Mouse (Mus musculus): Measurements from ENCODE around the gene Agap1.

GRCm38 (mm10) chr1:89453666-89454065 is 940 bp upstream of the Agap1 start:
- no peak for TF ChIP-seq CTCF (conservative IDR thresholded peaks at IDR 0.05; ENCODE audit: insufficient read depth, insufficient read length, low read depth, low read length)
- TF ChIP-seq POLR2A (IDR thresholded peaks at IDR 0.05; ENCODE audit: low read depth, low read length) = no peak

Measured in kidney, adult 2 months (tissue).